Mouse (Mus musculus) kidney, postnatal 0 days (tissue): ENCODE measurements around the gene Chrna1. TPM values are rescaled to one million over a fixed set of nuclear protein-coding genes. Genes with fewer than 3 reads are reported as not detected.

Experiments
- ATAC-seq: fragments of 200-750 bp; cut with Nextera tagmentation; replicated peaks from 2 replicates; pipeline ENCODE4 v1.8.0; 2017; ENCODE audit warnings: low read depth, moderate number of reproducible peaks, moderate TSS enrichment, moderate library complexity; ENCODE audit not compliant: low FRiP score
- DNase-seq: peaks from one replicate; pipeline ENCODE4 v3.0.0-alpha.2; 2016; ENCODE audit warnings: low spot score
- H3K27ac ChIP-seq: fragments of 300-500 bp; sonication (generic); 2 replicates; pipeline ENCODE4 v1.5.1; 2014; ENCODE audit warnings: mild to moderate bottlenecking
- H3K27me3 ChIP-seq: fragments of 300-500 bp; sonication (generic); 2 replicates; pipeline ENCODE4 v1.6.1; 2014; ENCODE audit warnings: low read length, mixed read lengths; ENCODE audit not compliant: insufficient read depth
- H3K36me3 ChIP-seq: fragments of 300-500 bp; sonication (generic); 2 replicates; pipeline ENCODE4 v1.6.1; 2014; ENCODE audit warnings: low read length, mixed read lengths; ENCODE audit not compliant: insufficient read depth
- H3K4me1 ChIP-seq: fragments of 300-500 bp; sonication (generic); replicated peaks from 2 replicates; pipeline ENCODE4 v1.6.1; 2014; ENCODE audit warnings: antibody characterized with exemption, low read length, mixed read lengths; ENCODE audit not compliant: insufficient read depth
- H3K4me2 ChIP-seq: fragments of 300-500 bp; sonication (generic); 2 replicates; pipeline ENCODE4 v1.6.1; 2014; ENCODE audit warnings: mild to moderate bottlenecking, low read length, moderate library complexity, mixed read lengths
- H3K4me3 ChIP-seq: fragments of 300-500 bp; sonication (generic); replicated peaks from 2 replicates; pipeline ENCODE4 v1.5.1; 2014; ENCODE audit warnings: low read depth, low read length
- H3K9ac ChIP-seq: fragments of 300-500 bp; sonication (generic); 2 replicates; pipeline ENCODE4 v1.6.1; 2014; ENCODE audit warnings: low read depth, low read length
- H3K9me3 ChIP-seq: fragments of 300-500 bp; sonication (generic); replicated peaks from 2 replicates; pipeline ENCODE4 v1.6.1; 2016; ENCODE audit warnings: low read length, inconsistent platforms, mixed read lengths
- CTCF ChIP-seq: IDR thresholded peaks from 2 replicates; pipeline ENCODE4 v1.5.1; 2016; ENCODE audit warnings: antibody characterized with exemption, low read depth, mild to moderate bottlenecking, moderate library complexity
- WGBS: fragments of 180-500 bp; shearing (Covaris S2); extraction: QIAGEN DNeasy Blood & Tissue Kit; methylation state at CpG from one replicate; pipeline ENCODE4 v1.1.7; 2014; 5-methylcytosine and 5-hydroxymethylcytosine counted together
- polyA plus RNA-seq: library from polyadenylated mRNA; unstranded; fragments of >200 nt; fragmentation: Nextera tagmentation; extraction: Ambion mirVana; gene quantifications from 2 replicates; pipeline ENCODE4 v1.2.1, GENCODE M21; 2015

The Chrna1 gene
- polyA plus RNA-seq, 1 experiment from 2014 or later, result 0.11 TPM

DNA sequence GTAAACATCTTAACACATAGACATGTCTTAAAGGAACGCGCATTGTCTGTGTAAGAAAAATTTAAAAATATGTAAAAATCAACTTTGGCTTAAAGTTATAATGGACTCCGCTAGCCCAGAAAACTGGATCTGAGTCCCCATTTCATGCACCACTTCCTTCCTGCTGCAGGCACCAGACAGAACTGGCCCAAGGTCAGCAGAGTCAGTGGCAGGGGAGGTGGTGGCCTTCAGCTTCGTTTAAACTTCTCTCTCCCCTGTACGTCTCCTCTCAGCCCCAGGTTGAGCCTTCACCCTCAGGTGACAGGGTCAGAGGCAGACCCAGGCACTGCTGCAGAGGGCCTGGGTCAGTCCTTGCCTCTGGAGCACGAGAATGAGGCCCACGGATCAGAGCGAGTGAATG lies 57.2 kb downstream of the Chrna1 start:
- ATAC-seq (no peak), DNase-seq (no peak)
- no peaks in the 10 kb centered on the region for H3K9me3 ChIP-seq
- H3K27me3 ChIP-seq, result no peaks in the 10 kb centered on the region
- no peak overlapping the region for H3K4me2 ChIP-seq
- H3K27ac ChIP-seq, result peak overlapping the region; percentile 44; the same call in 1 of the 2 replicates
- no peaks in the 10 kb centered on the region for H3K36me3 ChIP-seq
- no peak for TF ChIP-seq CTCF
- 49% methylated on average over 8 of the region's 8 CpGs for WGBS
- H3K4me1 ChIP-seq, result peaks cover 13% of the 10 kb centered on the region; the same call in 1 of the 2 replicates
- no peak overlapping the region for H3K9ac ChIP-seq
- no peak overlapping the region for H3K4me3 ChIP-seq

- 67% methylated on average over 6 of the region's 6 CpGs for WGBS
- Histone ChIP-seq H3K4me1 (peaks cover 13% of the 10 kb centered on the region; the same call in 1 of the 2 replicates), H3K4me2 (no peak overlapping the region), H3K27me3 (no peaks in the 10 kb centered on the region), H3K4me3 (no peak overlapping the region), H3K9ac (no peak overlapping the region), H3K36me3 (no peaks in the 10 kb centered on the region), H3K9me3 (no peaks in the 10 kb centered on the region), H3K27ac (0 out of 2 replicates have a peak overlapping the region, but pooled peaks have one; percentile 44)
- DNase-seq, result no peak
- TF ChIP-seq CTCF, result no peak
- no peak for ATAC-seq
These were observed 57.8 kb downstream of the Chrna1 start for GRCm38 (mm10) chr2:73522336-73522735.

GRCm38 (mm10) chr2:73521737-73522136 lies 58.4 kb downstream of the Chrna1 start:
- WGBS, result 16% methylated on average over 5 of the region's 5 CpGs
- H3K27me3 ChIP-seq, result no peaks in the 10 kb centered on the region
- DNase-seq, result peak; percentile 74
- H3K4me1 ChIP-seq, result peaks cover 13% of the 10 kb centered on the region; the same call in 1 of the 2 replicates
- no peak overlapping the region for H3K4me3 ChIP-seq
- no peak overlapping the region for H3K4me2 ChIP-seq
- H3K27ac ChIP-seq, result 0 out of 2 replicates have a peak overlapping the region, but pooled peaks have one; percentile 44
- TF ChIP-seq CTCF, result no peak
- no peaks in the 10 kb centered on the region for H3K9me3 ChIP-seq
- no peak overlapping the region for H3K9ac ChIP-seq
- ATAC-seq, result no peak
- no peaks in the 10 kb centered on the region for H3K36me3 ChIP-seq

GRCm38 (mm10) chr2:73518966-73519365 lies 61.2 kb downstream of the Chrna1 start:
- no peak for TF ChIP-seq CTCF
- H3K27me3 ChIP-seq, result no peaks in the 10 kb centered on the region
- no peak for ATAC-seq
- H3K36me3 ChIP-seq, result no peaks in the 10 kb centered on the region
- H3K4me2 ChIP-seq, result no peak overlapping the region
- no peak overlapping the region for H3K9ac ChIP-seq
- no peaks in the 10 kb centered on the region for H3K9me3 ChIP-seq
- H3K4me3 ChIP-seq, result no peak overlapping the region
- peaks cover 13% of the 10 kb centered on the region; the same call in 1 of the 2 replicates for H3K4me1 ChIP-seq
- 81% methylated on average over 5 of the region's 5 CpGs for WGBS
- no peak for DNase-seq
- H3K27ac ChIP-seq, result no peak overlapping the region

DNA sequence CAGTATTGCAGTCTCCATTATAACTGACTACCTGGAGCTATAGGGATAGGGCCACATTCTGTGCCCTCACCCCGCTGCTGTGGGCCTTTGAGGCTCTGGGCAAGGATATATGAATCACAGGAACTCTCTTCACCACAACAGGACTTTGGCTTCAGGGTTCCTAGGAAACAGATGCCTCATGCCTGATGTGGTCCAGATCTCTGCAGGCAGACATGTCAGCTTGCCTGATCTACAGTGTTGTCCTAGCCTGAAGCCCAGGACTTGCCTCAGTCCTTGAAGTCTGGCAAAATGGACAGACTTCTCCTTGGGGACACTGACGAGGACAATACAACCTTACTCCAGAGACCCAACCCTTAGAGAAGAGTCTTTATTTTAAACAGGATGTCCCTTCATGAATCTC lies 61.8 kb downstream of the Chrna1 start:
- ATAC-seq (no peak), DNase-seq (no peak)
- no peak overlapping the region for H3K9ac ChIP-seq
- WGBS, result 94% methylated on average over 2 of the region's 2 CpGs
- no peaks in the 10 kb centered on the region for H3K27me3 ChIP-seq
- no peaks in the 10 kb centered on the region for H3K36me3 ChIP-seq
- no peak overlapping the region for H3K4me2 ChIP-seq
- peaks cover 13% of the 10 kb centered on the region; the same call in 1 of the 2 replicates for H3K4me1 ChIP-seq
- H3K4me3 ChIP-seq, result no peak overlapping the region
- TF ChIP-seq CTCF, result no peak
- no peaks in the 10 kb centered on the region for H3K9me3 ChIP-seq
- H3K27ac ChIP-seq, result no peak overlapping the region

DNA sequence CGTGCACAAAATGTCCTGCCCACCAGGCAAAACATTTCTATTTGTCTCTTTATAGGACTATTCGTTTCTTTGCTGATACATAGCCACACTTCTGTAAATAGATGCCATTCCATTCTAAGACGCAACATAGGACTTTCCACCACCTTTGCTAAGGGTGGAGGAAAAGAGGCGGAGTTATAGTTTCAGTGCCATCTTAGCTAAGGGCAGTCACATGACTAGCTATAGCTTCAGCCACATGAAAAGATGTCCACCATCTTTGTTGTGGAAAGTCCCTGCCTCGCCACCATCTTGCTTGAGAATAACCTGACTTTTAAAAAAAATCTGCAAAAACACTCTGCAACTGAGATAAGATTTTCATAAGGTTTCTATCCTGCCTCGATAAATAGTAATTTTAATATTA lies 66.0 kb downstream of the Chrna1 start:
- no peak for DNase-seq
- no peak overlapping the region for H3K27ac ChIP-seq
- H3K4me2 ChIP-seq, result no peak overlapping the region
- no peak for ATAC-seq
- H3K4me1 ChIP-seq, result no peaks in the 10 kb centered on the region; the same call in 1 of the 2 replicates
- H3K9ac ChIP-seq, result no peak overlapping the region
- no peaks in the 10 kb centered on the region for H3K36me3 ChIP-seq
- H3K4me3 ChIP-seq, result no peak overlapping the region
- WGBS, result 90% methylated on average over 6 of the region's 6 CpGs
- no peaks in the 10 kb centered on the region for H3K9me3 ChIP-seq
- H3K27me3 ChIP-seq, result no peaks in the 10 kb centered on the region
- TF ChIP-seq CTCF, result no peak

Other genes with a start within 250 kb of the Chrna1 start
- gene Gpr155, start 193.8 kb downstream of the Chrna1 start, polyA plus RNA-seq, result 9.4 and 9.8 TPM in 2 replicates
- gene Wipf1, start 50.6 kb downstream of the Chrna1 start, polyA plus RNA-seq, result 7.6 and 8.0 TPM in 2 replicates
- gene Chn1, start 195.0 kb upstream of the Chrna1 start, polyA plus RNA-seq, result 12.4 and 12.9 TPM in 2 replicates